Mouse (Mus musculus) erythroblast, adult 5-6 weeks (primary cell): ENCODE measurements around the gene Lcn9. TPM values are rescaled to one million over a fixed set of nuclear protein-coding genes. Genes with fewer than 3 reads are reported as not detected.
"Not testable (repeated sequence)": the region's sequence is repeated elsewhere in the genome, so short reads cannot be mapped to it uniquely, and the experiment has no call there.

Source experiments
- ATAC-seq: replicated peaks from 2 replicates; pipeline ENCODE4 v1.8.0; 2016; ENCODE audit warnings: moderate number of reproducible peaks, mild to moderate bottlenecking, moderate TSS enrichment, inconsistent platforms; ENCODE audit not compliant: poor library complexity, low FRiP score, severe bottlenecking
- total RNA-seq, 2 experiments: library from RNA; stranded (forward) in 1 of 2; stranded (reverse) in 1 of 2; fragments of 150-400 nt in 1 of 2; fragments of 200-764, 138-1000 nt in 1 of 2; gene quantifications; 2 replicates each; pipeline versions ENCODE4 v1.2.3 to v1.2.4; 2015 to 2017; ENCODE audit warnings: low replicate concordance in 2 of 2

Gene Lcn9
- total RNA-seq (2015; ENCODE audit: low replicate concordance) (not detected in 2 replicates), total RNA-seq (2017; ENCODE audit: low replicate concordance) (not detected in 2 replicates)

GRCm38 (mm10) chr2:25822806-25823205 lies at the start of gene Lcn9:
Lcn9 (plus strand) TSS chr2:25823153.
- no peak for ATAC-seq

GRCm38 (mm10) chr2:25773507-25773906 lies 49.4 kb upstream of the Lcn9 start:
- ATAC-seq, result no peak

GRCm38 (mm10) chr2:25774640-25775039 lies 48.3 kb upstream of the Lcn9 start:
- no peak for ATAC-seq

DNA sequence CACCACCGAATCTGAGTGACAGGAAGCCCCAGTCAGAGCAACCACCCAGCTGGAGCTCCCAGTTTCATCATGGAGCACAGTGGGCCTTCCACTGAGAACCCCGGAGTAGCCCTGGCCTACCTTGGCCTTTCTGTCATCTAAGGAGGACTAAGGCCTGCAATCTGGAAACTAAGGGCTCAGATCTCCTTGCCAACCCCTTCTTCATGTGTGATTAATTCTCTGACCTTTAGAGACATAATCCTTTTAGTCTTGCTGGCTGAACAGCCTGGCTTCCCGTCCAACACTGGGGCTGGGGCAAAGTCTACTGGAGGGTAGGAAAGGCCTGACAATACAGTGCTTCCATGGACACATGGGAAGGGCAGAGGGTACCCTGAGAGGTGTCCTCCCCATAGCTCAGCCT lies 47.0 kb upstream of the Lcn9 start:
- no peak for ATAC-seq

DNA sequence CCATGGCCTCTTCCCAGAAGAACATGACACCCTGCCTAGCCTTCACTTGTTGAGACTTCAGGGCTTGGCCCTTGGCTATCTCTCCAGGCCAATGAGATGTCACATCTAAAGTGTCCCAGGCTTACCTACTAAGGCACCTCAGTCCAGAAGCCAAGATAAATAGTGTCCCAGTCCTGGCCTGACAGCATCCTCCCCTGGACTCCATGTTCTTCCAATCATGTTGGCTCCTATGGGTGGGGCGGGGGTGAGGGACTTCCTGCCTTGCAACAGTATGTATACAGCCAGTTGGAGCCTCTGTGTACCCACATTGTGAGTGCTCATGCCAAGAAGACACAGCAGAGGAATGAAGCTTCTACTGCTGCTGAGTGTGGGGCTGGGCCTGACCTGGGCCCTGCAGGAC lies 46.2 kb upstream of the Lcn9 start, which contains the start of gene Lcn11:
Gene Lcn11 (plus strand): TSS at position 301 of the 400 bp plus-strand sequence.
- ATAC-seq, result no peak

DNA sequence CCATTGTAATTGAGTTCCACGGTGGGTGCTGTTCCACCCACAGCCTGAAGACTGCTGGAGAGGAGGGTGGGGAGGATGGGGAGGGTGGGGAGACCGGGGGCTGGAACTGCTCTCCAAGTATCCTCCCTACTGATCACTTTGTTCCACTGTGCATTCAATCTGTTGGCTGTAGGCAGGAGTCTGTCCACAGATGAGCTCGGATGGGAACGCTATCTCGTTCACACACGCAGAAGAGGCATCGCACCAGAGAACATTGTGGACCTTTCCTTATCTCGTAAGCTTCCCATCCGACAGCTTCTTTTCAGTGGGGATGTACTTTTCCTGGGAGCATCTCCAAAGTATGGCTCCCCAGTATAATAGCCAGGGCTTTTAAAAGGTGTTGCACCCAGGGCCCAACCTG lies 43.9 kb upstream of the Lcn9 start:
- no peak for ATAC-seq

GRCm38 (mm10) chr2:25780921-25781320 lies 42.0 kb upstream of the Lcn9 start:
- no peak for ATAC-seq

DNA sequence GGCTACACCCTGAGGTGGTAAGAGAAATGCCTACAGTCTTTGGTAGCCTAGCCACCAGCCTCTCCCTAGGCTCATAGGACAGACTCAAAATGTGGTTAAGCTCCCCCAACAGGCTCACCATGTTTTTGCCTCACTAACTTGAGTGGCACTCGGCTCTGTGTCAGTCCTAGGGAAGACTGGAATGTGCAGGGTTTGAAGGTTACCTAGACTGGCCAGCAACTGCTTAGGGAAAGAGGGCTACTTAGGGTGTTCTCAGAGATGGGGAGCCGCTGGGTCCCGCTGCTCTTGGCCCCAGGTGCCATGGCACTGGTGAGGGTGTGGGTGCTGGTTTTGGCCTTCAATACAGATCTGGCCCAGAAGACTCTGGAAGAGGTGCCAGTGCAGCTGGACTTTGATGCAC lies 41.0 kb upstream of the Lcn9 start, which contains the start of gene Gm13539:
Gene Gm13539 (plus strand): TSS at position 301 of the 400 bp plus-strand sequence.
- no peak for ATAC-seq

DNA sequence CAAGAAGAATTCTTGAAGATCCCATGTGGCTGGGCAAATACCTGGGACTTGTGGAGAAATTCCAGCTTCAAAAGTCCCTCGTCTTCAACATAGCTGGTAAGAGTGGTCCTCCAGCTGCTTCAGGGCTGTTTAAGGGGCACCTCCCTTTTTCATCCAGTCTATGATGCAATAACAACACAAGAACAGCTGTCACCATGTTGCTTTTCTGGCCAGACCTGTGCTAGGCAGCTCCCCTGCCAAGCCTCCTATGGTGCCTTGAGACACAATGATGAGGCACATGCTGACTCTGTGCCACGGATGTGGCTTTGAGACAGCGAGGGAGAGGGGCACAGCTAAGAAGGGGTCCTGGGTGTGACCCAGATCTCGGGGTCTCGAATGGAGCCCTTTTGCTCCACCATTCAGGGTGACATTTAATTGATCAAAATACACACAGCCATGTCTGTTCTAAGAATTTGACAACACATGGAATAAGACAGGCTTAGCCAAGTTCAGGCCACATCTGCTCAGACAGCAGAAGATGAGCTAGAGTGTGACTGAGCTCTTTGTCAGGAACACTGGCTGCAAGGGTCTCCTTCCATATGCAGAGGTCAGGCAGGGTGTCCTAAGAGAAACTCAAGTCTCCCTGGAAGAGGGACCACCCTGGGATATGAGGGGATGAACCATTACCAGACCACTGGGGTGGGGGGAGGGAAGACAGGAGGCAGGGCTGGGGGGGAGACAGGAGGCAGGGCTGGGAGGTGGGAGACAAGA lies 37.2 kb upstream of the Lcn9 start:
- ATAC-seq, result no peak

- ATAC-seq, result no peak
Observed at GRCm38 (mm10) chr2:25789092-25789491, 33.9 kb upstream of the Lcn9 start.

DNA sequence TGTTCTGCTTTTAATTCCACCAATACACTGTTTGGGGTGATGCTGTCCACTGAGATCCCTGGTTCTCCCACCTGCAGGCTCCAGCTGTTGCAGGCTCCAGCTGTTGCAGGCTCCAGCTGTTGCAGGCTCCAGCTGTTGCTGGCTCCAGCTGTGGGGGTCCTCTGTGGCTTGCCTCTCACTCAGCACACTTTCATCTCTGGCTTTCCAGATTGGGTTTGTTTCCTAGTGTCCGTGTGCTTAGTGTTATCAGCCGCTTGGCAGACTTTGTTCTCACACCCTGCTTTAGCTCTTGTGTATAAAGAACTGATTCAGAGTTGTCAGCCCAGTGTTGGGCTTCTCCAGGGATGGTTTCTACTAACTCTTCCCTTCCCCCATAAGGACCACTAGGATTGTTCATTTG lies 25.3 kb upstream of the Lcn9 start:
- no peak for ATAC-seq

GRCm38 (mm10) chr2:25798065-25798464 lies 24.9 kb upstream of the Lcn9 start:
- no peak for ATAC-seq

GRCm38 (mm10) chr2:25811711-25812110 lies 11.2 kb upstream of the Lcn9 start:
- no peak for ATAC-seq

DNA sequence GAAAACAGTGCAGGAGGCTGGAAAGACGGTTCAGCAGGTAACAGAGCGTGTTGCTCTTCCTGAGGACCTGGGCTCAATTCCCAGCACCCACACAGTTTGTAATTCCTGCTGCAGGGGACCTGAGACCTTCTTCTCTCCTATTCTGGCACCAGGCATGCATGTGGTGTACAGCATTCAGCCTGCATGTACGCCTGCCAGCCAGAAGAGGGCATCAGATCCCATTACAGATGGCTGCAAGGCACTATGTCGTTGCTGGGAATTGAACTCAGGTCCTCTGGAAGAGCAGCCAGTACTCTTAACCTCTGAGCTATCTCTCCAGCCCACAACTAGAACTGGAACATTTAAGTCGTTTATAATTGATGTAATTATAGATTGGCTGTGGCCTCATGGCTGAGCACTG lies 9.6 kb upstream of the Lcn9 start:
- no peak for ATAC-seq

DNA sequence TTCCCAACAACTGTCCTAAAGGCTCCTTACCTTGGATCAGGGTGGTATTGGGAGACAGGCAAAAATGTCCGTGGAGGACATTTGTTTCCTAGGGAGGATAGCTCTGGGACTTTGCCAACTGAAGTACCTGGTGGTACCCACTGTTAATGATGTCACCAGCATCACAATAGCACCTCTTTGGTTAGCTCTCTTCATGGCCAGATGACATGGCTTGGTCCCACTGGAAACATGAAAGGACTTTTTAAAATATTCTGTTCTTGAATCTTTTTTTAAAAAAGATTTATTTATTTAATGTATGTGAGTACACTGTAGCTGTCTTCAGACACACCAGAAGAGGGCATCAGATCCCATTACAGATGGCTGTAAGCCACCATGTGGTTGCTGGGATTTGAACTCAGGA lies 7.2 kb upstream of the Lcn9 start, which contains the start of gene Glt6d1:
Gene Glt6d1 (minus strand): TSS at position 101 of the 400 bp plus-strand sequence.
- ATAC-seq, result not testable (repeated sequence)

GRCm38 (mm10) chr2:25824751-25825150 lies 1.8 kb downstream of the Lcn9 start:
- ATAC-seq, result no peak

GRCm38 (mm10) chr2:25828344-25828947 lies 5.5 kb downstream of the Lcn9 start:
- no peak for ATAC-seq

DNA sequence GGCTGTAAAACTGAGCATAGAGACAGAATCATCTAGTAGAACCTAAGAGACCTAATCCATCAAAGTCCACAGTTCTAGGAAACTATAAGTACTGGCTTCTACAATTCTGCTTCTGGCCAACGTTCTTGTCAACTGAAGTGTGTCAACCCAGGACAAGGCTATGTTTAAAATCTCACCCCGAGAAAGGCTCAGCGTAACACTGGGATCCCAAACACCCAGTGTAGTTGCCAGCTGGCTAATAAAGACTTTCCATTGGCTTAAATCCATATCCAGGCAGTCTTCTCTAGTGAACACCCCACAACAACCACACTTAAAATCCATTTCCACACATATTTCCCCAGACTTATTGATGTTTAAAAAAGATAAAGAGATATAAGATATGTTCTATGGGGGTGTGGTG lies 7.8 kb downstream of the Lcn9 start:
- ATAC-seq, result no peak

GRCm38 (mm10) chr2:25836291-25836690 lies 13.3 kb downstream of the Lcn9 start:
- peak; percentile 79 for ATAC-seq

DNA sequence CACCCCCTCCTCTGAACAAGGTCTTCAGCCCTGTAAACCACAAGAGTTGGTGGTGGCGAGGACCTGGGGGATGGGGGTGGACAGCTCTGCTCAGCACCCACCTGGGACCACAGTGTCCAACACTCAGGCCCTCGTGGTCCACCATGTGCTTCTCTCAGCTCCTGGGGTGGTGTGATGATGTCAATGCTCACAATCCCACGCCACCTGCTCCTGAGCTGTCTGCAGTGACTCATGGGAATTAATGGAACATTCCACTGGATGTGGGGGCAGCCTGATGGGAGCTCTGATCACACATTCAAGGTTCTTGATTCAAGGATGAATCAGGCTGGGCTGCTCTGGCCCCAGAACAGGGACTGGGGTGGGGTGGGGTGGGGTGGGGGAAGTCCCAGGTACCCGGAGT lies 19.2 kb downstream of the Lcn9 start:
- ATAC-seq, result no peak

GRCm38 (mm10) chr2:25842758-25843157 lies 19.8 kb downstream of the Lcn9 start:
- no peak for ATAC-seq
